Mouse (Mus musculus): Measurements from ENCODE around the gene Pmm1. TPM values are rescaled to one million over a fixed set of nuclear protein-coding genes. Genes with fewer than 3 reads are reported as not detected.

Gene Pmm1
- polyA plus RNA-seq (2014; fragmentation: Illumina TruSeq; extraction: RNeasy Lipid Tissue Mini Kit (QIAGEN cat#74804); ENCODE audit: low read depth, low replicate concordance), result 34.2 TPM

GRCm38 (mm10) chr15:81960171-81961077, at the start of gene Pmm1:
Gene Pmm1 (minus strand): TSS chr15:81960930.

GRCm38 (mm10) chr15:81987646-81988045, 26.9 kb upstream of the Pmm1 start, which contains the start of gene Xrcc6:
Gene Xrcc6 (plus strand): TSS chr15:81987835.

GRCm38 (mm10) chr15:81980321-81980720, 19.6 kb upstream of the Pmm1 start, which contains the start of gene 1700029P11Rik:
Gene 1700029P11Rik (plus strand): TSS chr15:81980540.

GRCm38 (mm10) chr15:81936679-81937078, 24.1 kb downstream of the Pmm1 start, which contains the start of gene Csdc2:
Gene Csdc2 (plus strand): TSS chr15:81936759.

GRCm38 (mm10) chr15:81925760-81926445, 34.8 kb downstream of the Pmm1 start, which contains the start of gene Polr3h:
Gene Polr3h (minus strand): TSS chr15:81926240.

Other genes starting within 250 kb of the Pmm1 start
- gene Zc3h7b, start 215.9 kb downstream of the Pmm1 start, polyA plus RNA-seq (2014; fragmentation: Illumina TruSeq; extraction: RNeasy Lipid Tissue Mini Kit (QIAGEN cat#74804); ENCODE audit: low read depth, low replicate concordance), result 45.5 TPM
- 20.9 TPM for gene Rangap1, start 215.4 kb downstream of the Pmm1 start, polyA plus RNA-seq (2014; fragmentation: Illumina TruSeq; extraction: RNeasy Lipid Tissue Mini Kit (QIAGEN cat#74804); ENCODE audit: low read depth, low replicate concordance)
- 84.7 TPM for gene Tef, start 158.5 kb downstream of the Pmm1 start, polyA plus RNA-seq (2014; fragmentation: Illumina TruSeq; extraction: RNeasy Lipid Tissue Mini Kit (QIAGEN cat#74804); ENCODE audit: low read depth, low replicate concordance)
- gene Tob2, start 102.1 kb downstream of the Pmm1 start, polyA plus RNA-seq (2014; fragmentation: Illumina TruSeq; extraction: RNeasy Lipid Tissue Mini Kit (QIAGEN cat#74804); ENCODE audit: low read depth, low replicate concordance), result 36.4 TPM
- 40.3 TPM for gene Phf5a, start 89.0 kb downstream of the Pmm1 start, polyA plus RNA-seq (2014; fragmentation: Illumina TruSeq; extraction: RNeasy Lipid Tissue Mini Kit (QIAGEN cat#74804); ENCODE audit: low read depth, low replicate concordance)
- gene Aco2, start 88.6 kb downstream of the Pmm1 start, polyA plus RNA-seq (2014; fragmentation: Illumina TruSeq; extraction: RNeasy Lipid Tissue Mini Kit (QIAGEN cat#74804); ENCODE audit: low read depth, low replicate concordance), result 2,087 TPM
- 11.3 TPM for gene Polr3h, start 34.7 kb downstream of the Pmm1 start, polyA plus RNA-seq (2014; fragmentation: Illumina TruSeq; extraction: RNeasy Lipid Tissue Mini Kit (QIAGEN cat#74804); ENCODE audit: low read depth, low replicate concordance)
- 91.9 TPM for gene Csdc2, start 24.2 kb downstream of the Pmm1 start, polyA plus RNA-seq (2014; fragmentation: Illumina TruSeq; extraction: RNeasy Lipid Tissue Mini Kit (QIAGEN cat#74804); ENCODE audit: low read depth, low replicate concordance)
- not detected for gene 1700029P11Rik, start 19.6 kb upstream of the Pmm1 start, polyA plus RNA-seq (2014; fragmentation: Illumina TruSeq; extraction: RNeasy Lipid Tissue Mini Kit (QIAGEN cat#74804); ENCODE audit: low read depth, low replicate concordance)
- gene Xrcc6, start 26.9 kb upstream of the Pmm1 start, polyA plus RNA-seq (2014; fragmentation: Illumina TruSeq; extraction: RNeasy Lipid Tissue Mini Kit (QIAGEN cat#74804); ENCODE audit: low read depth, low replicate concordance), result 34.2 TPM
- gene Desi1, start 72.9 kb upstream of the Pmm1 start, polyA plus RNA-seq (2014; fragmentation: Illumina TruSeq; extraction: RNeasy Lipid Tissue Mini Kit (QIAGEN cat#74804); ENCODE audit: low read depth, low replicate concordance), result 18.6 TPM
- 85.5 TPM for gene Snu13, start 86.7 kb upstream of the Pmm1 start, polyA plus RNA-seq (2014; fragmentation: Illumina TruSeq; extraction: RNeasy Lipid Tissue Mini Kit (QIAGEN cat#74804); ENCODE audit: low read depth, low replicate concordance)
- not detected for gene 4930407I10Rik, start 98.2 kb upstream of the Pmm1 start, polyA plus RNA-seq (2014; fragmentation: Illumina TruSeq; extraction: RNeasy Lipid Tissue Mini Kit (QIAGEN cat#74804); ENCODE audit: low read depth, low replicate concordance)
- gene Mei1, start 109.1 kb upstream of the Pmm1 start, polyA plus RNA-seq (2014; fragmentation: Illumina TruSeq; extraction: RNeasy Lipid Tissue Mini Kit (QIAGEN cat#74804); ENCODE audit: low read depth, low replicate concordance), result not detected
- gene Ccdc134, start 167.0 kb upstream of the Pmm1 start, polyA plus RNA-seq (2014; fragmentation: Illumina TruSeq; extraction: RNeasy Lipid Tissue Mini Kit (QIAGEN cat#74804); ENCODE audit: low read depth, low replicate concordance), result 9.0 TPM
- gene Srebf2, start 186.3 kb upstream of the Pmm1 start, polyA plus RNA-seq (2014; fragmentation: Illumina TruSeq; extraction: RNeasy Lipid Tissue Mini Kit (QIAGEN cat#74804); ENCODE audit: low read depth, low replicate concordance), result 23.7 TPM

Measured in heart, adult 10 weeks (tissue).